Mouse (Mus musculus) ES-CJ7 (cell line): Measurements from ENCODE around the gene Man1a.

Source experiments
- DNase-seq: peaks from one replicate; pipeline ENCODE4 v3.0.0; 2011; ENCODE audit warnings: low read depth, low spot score

Man1a gene

DNA sequence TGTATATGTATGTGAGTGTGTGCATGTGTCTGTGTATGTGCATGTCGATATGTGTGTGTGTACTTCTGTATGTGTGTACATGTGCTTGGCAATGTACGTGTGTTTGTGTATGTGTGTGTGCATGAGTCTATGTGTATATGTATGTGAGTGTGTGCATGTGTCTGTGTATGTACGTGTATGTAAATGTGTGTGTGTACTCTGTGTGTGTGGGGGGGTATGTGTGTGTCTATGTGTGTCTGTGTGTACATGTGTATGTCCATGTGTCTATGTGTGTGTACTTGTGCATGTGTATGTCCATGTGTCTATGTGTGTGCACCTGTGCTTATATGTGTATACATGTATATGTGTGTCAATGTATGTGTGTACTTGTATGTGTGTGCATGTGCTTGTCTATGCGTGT lies 15.2 kb downstream of the Man1a start:
- no peak for DNase-seq

DNA sequence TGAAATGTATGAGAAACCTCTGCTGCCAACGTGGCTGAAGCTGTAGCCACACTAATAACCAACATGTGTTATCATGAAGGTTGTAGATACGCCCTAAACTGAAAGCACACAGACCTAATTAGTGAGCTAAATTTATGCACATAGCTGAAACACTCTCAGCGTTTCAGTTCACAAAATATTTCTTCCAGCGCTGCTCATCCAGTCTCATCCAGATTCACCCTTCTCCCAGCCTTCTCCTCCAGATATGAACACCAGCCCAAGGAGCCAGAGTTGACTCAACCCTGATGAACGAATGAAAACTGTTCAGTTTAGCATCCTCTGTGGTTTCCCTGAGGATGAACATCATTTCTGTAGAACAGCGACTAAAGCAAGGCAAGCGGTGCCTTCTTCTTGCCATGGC lies 15.8 kb downstream of the Man1a start:
- no peak for DNase-seq

DNA sequence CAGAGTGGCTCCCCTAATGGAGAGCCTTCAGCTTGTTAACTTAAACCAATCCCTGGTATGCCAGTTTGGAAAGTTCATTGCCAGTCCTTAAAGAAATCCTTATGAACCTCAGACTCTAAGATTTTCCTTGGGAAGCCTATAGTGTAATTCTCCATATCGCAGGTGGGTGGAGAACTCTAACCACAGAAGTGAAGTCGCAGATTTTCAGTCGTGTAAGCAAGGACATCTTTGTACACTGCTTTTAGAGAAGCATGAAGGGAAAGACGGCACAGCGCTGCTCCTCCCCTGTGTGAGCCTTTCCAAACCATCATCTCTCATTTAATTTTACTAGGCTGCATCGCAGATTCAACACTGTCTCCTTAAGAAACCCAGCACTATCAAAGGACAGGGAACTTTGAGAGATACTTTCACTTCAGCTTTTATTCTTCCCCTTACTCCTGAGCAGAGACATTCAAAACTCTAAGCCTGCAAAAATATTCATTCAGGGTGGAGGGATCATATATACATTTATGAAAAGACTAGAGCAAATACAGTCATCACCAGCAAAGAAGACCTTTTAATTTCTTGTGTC lies 16.6 kb downstream of the Man1a start:
- no peak for DNase-seq

DNA sequence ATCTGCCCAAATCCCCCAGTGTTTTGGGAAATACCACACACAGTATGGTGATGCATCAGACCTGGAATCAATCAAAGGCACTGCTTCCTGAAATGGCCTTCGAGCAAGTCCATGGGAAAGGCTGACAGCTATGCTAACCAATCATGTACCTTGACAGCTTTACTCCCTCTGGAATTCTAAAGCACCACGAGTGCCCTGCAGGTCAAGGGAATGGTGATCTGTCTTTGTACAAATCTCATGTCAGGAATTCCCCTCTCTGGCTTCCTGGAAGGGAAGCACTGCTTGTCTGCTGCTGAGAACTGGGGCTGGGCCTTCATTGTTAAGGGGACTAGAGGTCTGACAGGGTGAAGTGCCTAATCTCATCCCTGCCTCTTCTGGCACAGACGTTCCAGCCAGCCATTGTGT lies 17.3 kb downstream of the Man1a start:
- DNase-seq = peak; percentile 3

DNA sequence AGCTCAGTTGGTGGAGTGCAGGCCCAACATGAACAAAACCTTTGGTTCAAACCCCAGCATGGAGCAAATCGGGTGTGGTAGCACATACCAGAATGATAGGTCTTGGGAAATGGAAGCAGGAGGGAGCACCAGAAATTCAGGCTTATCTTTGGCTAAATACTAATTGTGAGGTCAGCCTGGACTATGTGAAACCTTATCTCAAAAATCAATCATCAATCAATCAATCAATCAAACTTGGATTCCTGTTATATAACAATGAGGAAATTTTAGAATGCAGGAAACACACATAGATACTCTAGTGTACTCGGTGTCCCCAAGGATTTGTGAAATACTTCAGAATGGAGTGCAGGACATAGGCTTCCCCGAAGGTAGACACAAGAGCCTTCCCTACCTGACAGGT lies 17.8 kb downstream of the Man1a start:
- no peak for DNase-seq

DNA sequence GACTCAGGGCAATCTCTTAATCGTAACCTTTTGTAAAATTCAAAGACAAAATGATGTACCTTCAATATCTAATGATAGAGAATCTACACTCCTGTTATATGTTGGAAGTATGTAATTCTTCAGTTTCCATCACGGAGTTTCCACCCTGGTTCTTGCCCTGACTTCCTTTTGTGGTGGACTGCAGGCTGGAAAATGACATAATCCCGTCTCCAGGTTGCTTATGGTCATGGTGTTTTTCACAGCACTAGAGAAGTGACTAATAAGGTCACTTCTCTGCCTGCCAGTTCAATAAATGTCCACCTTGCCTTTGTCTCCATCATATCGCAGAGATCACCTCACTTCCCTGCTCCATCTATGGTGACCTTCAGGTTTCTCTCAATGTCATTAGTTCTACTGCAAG lies 22.2 kb downstream of the Man1a start:
- no peak for DNase-seq

DNA sequence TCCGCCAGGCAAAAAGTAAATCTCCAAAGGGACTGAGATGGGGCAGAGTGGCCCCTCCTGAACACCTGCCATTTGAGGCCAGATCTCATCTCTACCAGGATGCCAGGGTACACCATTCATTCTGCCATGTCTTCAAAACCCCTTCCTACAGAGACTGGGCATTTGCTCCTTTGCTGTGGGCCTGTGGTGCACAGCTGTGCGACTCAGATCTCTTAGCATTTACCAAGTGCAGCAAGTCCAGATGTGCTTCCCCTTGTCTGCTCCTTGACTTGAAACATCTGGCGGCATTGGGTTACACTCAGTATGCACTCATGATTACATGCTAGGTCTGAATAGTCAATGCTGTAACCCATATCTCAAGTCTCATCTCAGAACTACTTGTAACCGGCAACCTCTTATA lies 28.5 kb downstream of the Man1a start:
- DNase-seq = no peak

DNA sequence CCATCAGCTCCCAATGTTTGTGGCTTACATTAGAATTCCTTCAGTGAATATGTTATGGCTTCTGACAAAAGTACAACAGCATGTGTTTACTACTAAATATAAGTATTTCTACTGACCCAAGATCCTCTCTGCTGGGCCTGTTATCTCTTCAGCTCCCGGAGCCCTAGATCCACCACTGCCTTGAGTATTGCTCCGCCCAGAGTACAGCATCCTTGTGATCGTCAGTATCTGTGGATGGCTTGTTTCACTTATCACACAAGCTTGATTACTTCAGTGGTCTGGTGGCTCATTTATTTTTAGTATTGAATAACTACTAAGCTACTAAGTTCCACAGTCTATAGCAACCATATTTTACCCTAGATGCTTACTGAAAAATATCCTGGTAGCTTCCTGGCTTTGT lies 33.1 kb downstream of the Man1a start:
- DNase-seq = no peak

DNA sequence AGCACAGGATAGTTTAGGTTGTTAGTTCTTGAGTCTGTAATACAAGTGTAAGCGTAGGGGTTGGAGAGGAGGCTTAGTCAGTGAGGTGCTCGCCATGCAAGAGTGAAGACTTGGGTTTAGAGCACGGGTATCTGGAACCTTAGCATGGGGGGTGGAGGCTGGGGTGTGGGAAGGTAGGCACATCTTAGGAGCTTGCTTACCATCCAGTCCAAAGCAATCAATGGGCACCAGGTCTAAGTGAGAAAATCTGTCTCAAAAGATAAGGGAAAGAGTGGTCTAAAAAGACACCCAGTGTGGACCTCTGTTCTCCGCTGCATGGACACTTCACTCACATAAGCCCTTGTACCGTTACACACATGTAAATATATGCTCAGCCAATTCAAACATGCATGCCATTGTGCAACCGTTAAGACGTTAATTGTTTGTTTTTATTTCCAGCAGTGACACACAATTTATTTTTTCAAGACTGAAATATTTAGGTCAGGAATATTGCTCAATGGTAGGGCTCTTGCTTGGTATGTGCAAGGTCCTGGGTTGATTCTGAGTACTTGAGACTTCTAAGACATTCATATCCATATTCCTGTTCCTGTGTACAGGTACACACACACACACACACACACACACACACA lies 34.1 kb downstream of the Man1a start:
- no peak for DNase-seq

DNA sequence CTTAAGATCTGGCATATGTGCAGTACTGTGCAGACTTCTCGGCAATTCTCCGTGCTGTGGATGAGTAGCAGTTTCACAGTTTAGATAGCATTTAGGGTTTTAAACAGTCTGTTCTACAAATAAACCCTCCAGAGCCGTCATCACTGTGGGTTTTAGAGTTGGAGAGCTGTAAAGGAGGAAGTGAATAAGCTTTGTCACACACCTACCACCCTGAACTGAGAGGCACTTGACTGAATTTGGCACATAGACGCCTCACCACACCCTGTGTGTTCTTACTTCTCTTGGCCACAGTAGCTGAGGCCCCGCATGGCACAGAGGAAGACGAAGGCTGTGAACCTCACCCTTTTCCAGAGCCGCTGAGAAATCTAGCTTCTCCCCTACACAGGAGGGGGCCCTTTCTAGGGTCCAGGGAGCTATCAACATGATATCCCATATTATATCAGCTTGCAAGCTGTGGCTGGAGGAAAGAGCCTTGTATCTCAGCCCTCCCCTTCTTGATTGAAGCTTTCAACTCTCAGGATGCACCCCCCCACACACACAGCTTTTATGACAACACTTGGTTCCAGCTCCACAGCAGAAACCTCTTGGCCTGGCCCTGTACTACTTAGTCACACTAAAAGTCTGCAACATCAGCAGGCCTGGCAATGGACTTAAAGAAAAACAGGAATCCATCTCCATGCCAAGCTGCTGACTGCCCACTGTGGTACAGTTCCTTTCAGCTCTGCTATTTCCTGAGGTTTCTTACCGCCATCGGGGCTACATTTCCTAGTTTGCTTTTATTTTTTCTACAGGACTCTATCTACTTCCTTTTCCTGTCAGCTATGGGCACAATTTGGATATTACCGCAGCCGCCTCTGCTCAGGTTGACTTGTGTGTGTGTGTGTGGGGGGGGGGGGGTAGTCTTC lies 35.9 kb downstream of the Man1a start:
- DNase-seq = no peak

DNA sequence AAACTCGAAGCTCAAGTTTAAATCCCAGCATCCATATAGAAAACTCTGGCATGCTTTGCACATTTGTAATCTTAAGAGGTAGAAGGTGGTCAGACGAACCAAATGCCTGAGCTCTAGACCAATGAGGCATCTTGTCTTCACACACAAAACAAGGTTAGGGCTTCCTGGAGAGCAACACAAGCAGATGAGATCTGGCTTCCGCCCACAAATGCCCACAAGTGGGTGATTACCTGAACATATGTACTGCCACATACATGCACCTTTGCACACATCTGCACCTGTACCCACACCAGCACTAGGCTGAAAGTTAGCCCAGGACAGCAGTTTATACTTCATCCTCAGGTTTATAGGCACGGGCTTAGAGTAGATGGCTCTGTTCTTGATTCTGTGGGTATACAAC lies 36.7 kb downstream of the Man1a start:
- DNase-seq = no peak

DNA sequence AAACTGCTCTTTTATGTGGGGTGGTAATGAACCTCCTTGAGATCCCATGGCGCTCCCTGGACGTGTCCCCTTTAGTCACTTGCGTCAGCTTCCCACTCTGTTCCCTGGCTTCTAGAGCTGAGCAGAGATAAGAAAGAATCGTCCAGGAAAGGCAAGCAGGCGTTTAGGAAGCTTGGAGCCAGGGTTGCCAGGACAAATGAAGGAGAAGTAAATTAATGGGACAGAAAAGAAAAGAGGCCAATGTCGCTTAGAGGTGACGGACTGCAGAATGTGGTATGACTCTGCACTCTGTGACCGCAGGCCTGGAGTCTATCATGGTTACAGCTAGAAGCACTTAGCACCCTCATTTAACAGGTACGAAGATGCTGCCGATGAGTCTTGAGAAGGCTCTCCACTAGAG lies 37.7 kb downstream of the Man1a start:
- DNase-seq = no peak

DNA sequence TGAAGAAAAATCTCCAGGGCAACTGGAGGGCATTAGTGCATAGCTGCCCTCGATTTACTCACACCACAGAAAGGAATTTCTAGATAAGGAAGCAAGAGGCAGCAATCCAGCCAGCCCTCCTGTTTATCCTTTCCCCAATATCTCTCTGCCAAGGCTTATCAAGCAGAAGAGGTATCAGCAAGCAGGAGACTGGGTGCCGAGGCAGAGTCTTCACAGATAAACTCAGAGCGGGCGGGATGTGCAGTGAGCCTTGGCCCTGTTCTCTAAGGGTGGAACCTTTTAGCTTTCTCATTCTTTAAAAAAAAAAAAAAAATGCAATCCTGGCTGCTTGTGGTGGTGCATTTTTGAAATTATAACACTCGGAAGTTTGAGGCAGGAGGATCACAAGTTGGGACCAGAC lies 38.2 kb downstream of the Man1a start:
- no peak for DNase-seq

DNA sequence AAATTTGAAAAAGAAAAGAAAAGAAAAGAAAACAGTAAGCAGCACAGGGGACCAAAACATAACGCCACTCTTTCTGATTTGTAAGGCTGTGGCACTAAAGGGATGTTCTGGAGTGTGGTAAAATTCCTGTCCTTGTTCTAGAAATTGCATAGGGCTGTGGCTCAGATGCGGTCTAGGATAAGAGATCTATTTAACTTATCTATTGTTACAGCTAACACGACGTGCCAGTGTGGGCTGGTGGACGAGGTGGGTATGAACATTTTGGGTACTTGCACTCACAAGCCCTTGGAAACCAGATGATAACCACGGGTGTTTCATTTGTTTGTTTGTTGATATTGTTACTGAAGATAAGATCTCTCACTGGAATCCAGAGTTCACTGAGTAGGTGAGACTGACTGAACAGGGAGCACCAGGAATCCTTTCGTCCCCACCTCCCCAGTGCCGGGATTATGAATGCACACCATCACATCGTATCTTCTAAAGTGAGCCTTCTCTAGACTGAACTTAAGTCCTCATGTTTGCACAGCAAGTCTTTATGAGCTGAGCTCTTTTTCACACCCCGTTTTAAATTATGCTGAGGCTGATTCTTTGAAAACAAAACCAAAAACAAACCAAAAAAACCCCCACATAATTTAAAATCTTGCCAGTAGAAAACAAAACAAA lies 38.9 kb downstream of the Man1a start:
- DNase-seq = no peak

DNA sequence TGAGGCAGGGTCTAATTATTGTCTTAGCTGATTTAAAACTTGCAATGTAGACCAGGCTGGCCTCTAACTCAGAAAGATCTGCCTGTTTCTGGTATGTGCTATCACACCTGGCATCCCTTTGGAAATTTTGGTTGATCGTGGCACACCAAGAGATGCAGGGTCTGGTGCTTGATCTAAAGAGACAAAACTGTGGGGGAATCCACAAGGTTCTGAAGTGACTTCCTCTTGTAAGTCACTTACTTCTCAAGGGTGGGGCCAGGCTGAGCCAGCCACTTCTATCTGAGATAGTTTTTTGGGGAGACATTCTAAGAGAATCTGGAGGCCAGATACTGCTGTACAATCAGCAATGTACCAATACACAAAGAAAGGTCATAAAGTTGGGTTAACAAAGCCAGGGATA lies 40.8 kb downstream of the Man1a start:
- no peak for DNase-seq

DNA sequence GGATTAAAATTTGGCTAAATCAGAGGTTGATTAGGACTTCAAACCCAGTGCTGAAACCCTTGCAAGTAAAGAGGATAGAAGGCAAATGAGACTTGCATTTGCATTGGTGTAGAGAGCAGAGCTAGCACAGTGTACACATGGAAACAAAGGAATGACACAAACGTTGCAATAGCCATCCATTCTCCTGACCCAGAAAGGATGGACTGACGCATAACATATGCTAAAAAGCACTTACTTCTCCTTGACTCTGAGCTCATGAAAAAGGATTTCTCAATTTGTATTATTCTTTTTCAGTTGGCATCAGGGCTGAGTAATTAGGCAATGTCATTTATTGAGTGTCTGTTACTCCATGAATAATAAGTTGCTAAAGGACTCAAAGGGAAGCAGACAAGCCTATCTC lies 41.6 kb downstream of the Man1a start:
- DNase-seq = no peak

DNA sequence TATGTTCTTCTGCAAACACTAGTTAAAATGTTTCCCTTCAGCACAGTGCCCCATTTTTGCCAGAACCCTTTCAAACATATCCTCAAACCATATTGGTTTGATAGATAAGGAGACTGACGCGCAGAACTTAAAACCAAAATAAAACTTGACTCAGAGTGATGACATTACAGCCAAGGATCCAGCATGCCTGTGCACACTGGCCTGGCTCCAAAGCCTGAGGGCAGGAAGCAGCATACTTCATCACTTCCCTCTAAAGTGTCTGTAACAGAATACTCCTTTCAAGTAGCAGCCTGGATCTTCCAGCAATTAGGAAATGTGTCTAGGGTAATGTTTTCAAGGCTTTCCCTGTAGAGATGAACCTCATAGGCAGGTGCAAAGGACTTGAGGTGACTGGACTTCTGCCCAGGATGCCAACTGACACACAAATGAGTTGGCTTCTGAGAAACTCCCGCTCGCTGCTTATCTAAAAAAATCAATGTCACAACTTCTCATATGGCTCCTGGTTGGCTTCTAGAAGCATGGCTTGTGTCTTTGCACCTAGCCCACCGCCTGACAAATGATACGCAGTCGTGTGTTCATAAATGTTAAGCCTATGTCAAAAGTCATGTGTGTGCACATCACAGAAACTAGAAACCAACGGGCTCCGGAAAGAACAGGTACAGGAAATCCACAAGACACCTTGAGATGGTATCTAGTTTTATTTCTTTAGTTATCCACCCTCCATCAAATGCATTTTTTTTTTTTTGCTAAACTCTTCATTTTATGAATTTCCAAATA lies 43.9 kb downstream of the Man1a start:
- no peak for DNase-seq

DNA sequence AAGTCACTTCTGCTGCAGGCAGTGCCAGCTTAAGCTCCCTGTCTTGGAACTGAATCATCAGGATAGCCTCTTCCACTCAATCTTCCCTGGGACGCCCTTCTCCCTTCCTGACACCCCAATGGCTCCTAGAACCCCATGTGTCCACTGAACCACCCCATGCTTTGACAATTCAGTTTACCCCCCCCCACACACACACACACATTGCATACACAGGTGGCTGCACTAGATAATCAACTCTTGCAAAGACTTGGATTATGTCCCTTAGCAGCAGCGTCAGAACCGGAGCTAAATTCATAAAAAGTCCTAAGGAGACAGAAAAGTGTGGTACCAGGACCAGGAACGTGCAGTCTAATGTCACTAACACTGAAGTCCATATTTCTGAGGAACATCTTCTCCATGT lies 47.5 kb downstream of the Man1a start:
- no peak for DNase-seq

DNA sequence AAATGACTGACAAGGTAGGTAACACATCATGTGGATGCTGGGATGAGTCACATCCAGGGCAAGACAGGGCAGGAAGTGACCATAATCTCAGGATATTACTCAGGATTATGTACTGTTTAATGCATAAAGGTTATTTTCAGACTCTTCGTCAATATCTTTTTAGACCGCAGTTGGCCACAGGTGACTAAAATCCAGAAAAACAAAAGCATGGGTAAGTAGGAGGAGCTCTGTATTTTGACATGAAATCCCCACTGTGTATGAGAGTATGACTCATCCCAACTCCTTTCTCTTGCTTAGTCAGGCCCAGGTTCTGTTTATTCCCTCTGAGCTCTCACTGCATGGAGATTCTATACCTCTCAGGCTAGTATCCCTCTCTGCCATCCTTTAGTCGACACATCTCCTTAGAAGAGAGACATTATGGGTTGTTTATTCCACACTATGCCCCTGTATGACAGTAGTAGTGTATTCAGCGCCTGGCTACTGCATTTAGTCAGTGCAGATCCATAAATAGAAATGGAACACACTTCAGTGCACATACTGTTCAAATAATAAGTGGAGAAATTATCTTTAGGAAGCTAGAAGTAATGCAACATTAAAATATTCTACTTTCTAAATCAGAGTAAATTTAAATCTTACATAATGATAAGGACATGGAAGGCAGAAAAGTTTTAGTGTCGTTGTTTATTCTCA lies 49.5 kb downstream of the Man1a start:
- DNase-seq = no peak

DNA sequence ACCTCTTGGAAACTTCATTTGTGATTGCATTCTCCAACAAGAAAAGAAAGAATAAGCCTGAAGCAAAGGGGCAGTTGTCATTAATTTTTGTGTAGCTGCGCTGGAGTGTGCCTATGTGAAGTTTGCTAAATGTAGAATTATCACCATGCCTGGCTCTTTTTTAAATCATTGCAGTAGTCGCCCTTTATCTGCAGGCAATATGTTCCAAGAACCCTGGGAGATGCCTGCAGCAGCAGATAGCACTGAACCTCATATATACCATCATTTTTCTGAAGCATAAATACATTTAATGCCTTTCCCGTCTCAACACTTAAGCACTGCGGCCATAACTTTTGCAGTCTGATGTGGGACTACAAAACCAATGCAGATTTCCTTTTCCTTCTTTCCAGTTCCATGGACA lies 50.3 kb downstream of the Man1a start:
- DNase-seq = no peak

DNA sequence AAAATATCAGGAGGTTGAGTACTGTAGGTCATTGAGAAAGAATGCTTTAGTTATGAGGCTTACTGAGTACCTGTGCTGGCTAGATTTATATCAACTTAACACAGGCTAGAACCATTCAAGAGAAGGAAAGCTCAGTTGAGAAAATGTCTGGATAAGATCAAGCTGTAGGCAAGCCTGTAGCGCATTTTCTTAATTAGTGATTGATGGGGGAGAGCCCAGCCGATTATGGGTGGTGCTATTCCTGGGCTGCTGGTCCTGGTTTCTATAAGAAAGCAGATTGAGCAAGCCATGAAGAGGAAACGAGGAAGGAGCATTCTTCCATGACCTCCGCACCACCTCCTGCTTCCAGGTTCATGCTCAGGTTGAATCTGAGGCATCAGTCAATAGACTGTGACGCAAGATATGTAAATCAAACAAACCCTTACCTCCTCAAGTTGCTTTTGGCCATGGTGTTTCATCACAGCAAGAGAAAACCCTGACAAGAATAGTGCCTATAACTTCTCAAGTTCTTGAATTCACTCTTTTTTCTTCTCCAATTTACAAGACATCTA lies 58.4 kb downstream of the Man1a start:
- DNase-seq = no peak
